Mouse (Mus musculus) kidney, postnatal 36 days (tissue): ENCODE data around the gene Extl1.

Source experiments
- DNase-seq, 2 experiments: peaks; one replicate each; pipeline ENCODE4 v3.0.0; 2021 to 2022; ENCODE audit warnings: mixed read lengths in 2 of 2

Extl1 gene

DNA sequence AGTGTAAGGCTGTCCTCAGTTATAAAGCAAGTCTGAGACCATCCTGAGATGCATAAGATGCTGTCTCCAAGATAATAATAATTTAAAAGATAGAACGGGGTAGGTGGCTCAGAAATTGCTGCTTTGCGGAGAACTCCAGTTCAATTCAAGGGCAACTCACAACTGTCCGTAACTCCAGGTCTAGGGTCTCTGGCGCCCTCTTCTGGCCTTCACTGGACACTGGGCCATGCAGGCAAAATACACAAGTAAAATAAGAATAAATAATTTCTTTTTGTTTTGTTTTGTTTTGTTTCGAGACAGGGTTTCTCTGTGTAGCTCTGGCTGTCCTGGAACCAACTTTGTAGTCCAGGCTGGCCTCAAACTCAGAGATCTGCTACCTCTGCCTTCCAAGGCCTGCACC is 4.7 kb upstream of the Extl1 start:
- peak; percentile 74 to 91 for DNase-seq

DNA sequence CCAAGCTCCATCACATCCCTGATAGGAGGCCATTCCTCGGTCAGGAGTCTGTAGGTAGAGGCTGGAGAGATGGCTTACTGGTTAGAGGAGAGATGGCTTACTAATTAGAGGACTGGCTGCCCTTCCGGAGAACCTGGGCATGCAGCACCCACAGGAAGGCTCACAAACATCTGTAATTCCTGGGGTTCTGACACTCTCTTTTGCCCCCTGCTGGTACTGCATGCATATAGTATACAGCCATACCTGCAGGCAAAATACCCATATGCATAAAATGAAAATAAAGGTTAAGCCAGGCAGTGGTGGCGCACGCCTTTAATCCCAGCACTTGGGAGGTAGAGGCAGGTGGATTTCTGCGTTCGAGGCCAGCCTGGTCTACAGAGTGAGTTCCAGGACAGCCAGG is 3.6 kb upstream of the Extl1 start:
- peak in 1 of 2 experiments; percentile 65 for DNase-seq

DNA sequence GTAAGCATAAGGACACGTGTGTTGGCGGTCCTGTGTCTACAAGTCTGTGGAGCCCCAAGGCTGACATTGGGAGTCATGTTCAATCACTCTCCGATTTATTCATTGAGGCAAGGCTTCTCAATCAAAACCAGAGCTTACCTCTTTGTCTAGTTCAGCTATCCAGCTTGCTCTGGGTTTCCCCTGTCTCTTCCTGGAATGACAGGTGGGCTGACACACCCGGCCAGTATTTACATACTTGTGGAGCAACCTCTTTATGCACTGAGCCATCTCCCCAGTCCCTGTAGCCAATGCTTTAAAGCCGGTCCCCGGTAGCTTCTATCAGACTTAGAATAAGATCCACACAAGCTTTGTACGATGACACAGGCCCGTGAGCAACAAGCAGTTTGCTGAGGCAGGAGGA is 4.1 kb downstream of the Extl1 start:
- DNase-seq, result no peak

DNA sequence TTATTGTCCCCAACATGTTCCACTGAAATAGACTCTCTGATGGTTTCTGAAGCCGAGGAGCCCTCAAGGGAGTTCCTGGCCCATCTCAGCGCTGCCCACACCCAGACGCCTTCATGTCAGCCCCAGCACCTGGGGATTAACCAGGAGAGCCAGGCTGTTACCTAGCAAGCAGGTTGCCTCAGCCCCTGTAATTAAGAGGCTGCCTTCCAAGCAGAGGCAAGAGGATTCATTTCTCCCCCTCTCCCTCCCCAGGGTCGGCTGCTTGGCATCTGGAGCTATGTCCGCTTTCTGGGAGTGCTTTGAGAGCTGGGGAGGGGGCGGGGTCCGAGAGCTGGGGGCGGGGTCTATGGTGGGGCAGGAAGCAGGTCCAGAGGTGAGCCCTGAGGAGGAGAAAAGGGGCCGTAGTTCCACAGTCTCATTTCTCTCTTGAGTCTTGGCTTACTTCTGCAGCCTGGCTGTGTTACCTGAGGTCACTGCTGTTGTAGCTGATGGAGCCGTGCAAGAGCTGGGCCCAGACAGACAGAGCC is 5.5 kb downstream of the Extl1 start:
- no peak for DNase-seq

DNA sequence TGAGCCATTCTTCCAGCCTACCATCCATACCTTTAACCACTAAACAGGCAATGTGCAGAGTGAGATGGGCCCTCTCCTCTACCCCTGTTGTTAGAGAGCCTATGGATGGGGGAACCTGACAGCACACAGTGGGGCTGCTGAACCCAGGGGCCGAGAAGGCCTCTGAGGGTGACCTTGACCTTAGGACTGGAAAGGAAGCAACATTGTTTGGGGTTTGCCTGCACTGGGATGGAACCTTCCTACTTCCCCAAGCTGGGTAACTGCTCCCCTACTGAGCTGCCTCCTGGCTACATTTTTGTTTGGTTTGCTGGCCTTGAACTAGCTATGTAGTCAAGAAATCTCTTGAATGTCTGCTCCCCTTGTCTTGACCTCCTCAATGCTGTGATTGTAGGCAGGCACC is 9.3 kb downstream of the Extl1 start:
- DNase-seq, result no peak

DNA sequence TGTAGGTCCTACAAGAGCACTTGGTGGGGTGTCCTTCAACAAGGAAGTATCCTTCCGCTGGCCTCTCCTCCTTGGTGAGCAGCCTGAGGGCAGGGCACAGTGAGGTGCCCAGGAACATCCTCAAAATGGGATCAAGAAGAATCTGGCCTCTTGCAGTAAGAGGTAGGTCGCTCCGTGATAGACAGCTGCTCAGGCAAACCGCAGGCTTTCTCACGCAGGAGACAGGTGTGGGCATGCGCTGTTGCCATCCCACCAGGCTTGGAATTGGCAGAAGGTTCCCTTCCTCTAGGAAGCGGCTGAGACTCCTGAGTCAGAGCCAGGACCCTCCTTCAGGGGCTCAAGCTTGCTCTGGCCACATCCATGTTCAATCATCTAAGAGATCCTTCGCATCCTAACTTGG is 10.4 kb downstream of the Extl1 start:
- no peak for DNase-seq

DNA sequence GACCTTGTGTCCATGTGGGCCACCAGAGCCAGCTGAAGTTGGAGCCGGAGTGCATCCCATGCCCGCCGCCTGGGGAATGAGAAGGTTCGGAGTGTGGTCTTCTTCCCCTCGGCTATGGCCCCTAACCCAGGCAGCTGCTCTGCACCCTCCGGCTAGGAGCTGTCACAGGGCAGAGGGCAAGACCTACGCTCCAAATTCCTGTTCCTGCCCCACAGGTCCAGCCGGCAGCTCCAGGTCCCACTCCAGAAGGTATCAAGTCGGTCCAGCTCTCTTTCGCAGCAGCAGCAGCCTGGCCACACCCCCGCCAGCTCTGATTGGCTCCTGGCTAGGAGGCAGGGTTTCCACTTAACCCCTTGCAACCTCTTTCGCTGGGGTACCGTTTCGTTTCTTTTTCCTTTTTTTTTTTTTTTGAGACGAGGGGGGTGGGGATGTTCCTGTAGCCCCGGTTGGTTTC is 11.3 kb downstream of the Extl1 start:
- DNase-seq, result peak; percentile 83 to 91

DNA sequence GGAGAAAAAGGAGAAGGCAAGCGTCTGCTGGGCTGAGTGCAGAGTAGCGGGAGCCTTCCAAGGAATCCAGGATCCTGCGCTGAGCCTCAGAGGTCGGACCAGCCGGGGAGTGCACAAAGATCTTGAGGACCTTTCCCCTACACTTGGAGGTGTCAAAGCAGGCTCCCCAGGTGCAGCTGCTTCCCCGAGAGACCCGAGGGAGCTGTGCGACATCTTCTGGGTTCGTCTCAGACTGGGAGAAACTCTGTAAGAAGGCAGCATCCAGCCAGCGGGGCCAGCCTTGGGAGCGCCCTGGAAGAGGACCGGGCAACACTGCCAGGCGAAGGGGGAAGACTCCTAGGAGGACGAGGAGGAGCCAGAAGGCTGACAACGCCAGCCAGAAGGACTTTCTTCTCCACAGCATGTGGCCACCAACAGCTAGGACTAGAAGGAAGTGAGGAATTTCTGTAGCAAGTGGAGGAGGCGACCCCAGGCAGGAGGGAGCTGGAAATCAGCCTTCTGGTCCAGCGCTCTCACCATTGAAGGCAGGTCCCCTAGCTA is 12.3 kb downstream of the Extl1 start:
- DNase-seq, result peak in 1 of 2 experiments; percentile 34

DNA sequence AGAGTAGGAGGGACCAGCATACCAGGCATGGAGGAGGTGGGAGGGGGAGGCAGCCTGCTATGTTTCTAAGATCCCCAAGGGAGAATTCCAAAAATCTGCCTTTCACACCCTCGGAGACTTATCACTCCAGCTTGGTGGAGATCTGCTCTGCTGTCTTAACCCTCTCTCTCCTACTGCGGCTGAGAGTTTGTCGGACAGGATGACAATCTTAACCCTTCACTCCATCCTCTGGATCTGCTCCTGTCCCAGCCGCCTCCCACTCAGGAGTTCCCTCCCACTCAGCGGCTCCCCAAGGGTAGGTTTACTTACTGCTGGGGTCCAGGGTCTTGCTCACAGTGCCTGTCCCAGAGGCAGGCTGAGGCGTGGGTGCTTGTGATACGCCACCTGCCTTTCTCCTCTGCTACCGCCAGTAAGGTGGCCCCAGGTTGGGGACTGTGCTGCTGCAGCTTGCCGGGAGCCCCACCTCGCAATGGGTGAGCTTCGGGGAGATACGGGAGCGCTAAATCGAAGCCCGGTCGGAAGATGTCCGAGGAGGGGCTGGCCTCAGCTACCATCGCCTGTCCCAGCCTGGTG is 12.9 kb downstream of the Extl1 start:
- no peak for DNase-seq

DNA sequence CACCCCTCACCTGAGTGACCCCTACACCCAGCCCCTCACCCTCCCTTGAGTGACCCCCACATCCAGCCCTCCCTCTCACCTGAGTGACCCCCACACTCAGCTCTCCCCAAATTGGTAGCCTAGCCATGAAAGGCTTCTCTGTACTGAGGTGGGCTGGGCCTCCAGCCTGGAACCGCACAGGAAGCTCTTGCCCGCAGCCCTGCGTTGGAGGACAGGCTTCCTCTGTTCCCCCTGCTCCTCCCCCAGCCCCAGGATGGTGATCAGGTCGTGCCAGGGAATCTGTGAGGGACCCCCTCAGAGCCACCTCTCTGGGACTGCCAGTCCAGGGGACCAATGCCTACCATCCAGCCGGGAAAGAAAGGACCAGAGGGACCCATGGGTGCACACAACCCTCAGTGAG is 18.4 kb downstream of the Extl1 start:
- no peak for DNase-seq

DNA sequence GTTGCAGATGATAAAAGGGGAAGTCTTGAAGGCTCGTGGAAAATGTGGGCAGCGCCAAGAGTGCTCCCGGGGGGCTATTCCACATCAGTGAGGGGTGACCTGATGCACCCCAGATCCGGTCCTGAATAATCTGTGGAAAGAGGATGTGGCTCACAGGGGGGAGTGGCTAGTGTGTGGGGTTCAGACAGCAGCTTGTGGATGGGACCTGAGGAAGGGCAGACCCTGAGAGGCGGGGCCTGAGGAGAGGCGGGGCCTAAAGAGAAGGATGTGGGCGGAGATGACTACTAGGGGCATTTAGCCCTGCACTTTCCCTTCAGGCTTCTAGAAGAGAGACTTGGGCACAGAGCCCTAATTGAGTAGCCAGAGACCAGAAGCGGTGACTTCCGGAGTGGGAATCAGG is 21.1 kb downstream of the Extl1 start:
- peak; percentile 49 to 71 for DNase-seq

DNA sequence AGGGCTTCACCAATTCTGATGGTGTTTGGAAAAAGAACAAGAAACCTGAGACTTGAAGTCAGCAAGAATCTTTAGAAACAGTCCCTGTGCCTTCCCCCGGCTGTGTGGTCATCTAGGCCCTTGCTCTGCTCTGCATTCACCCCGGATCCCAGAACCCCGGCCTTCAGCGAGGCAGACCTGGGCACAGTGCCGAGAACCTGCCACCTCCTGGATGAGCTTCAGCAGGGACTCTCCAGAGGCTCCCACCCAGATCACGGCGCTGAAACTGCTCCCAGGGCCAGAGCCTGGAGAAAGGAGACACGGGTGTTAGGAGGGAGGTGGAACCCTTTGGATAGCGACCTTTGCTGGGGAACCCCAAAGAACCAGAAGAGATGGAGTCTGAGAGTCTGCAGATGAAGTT is 21.5 kb downstream of the Extl1 start:
- DNase-seq, result peak in 1 of 2 experiments; percentile 34

DNA sequence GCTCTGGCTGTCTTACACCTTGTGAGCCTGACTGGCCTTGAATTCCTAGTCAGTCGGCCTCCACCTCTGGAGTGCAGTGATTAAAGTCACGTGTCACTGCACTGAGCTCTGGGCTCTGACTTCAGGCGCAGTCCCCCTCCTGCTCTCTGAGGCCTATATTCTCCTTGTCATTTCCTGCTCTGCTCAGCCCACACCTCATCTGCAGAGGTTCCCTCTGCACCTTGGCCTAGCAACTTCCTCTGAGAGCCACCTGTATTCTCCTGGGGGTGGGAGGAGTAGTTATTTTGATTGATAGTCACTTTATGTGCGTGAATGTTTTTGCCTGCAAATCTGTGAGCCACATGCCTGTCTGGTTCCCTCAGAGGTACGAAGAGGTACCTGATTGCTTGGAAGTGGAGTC is 22.4 kb downstream of the Extl1 start:
- DNase-seq, result no peak

DNA sequence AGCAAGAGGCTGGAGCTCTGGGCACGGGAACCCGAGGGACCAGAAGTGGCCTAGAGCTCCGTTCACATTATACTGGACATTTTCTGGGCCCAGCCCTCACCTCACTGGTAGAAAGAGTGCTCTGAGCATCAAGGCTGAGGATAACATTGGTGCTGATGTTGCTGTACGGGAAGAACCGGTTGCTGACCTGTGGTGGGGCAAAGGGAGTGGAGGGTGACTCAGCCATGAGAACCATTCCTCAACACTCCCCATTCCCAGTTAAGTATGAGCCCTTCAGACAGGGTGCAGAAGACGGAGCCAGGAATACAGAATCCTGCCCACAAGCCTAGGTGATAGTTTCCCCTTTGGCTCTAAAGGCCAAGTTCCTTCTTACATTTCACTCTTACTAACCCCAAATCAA is 24.0 kb downstream of the Extl1 start:
- no peak for DNase-seq

DNA sequence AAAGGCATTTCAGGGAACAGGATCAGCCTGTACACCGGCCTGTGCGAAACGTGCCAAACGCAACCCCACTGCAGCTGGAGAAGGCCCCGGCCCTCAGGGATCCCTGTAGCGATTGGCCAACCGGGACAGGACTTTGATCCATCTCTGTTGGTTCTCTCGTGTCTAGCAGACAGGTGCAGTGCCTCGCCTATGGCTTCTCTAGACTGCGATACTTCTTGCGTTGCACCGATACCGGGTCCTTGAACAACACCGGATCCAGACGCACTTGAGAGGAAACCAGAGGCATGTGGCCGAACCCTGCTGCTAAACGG is 26.2 kb downstream of the Extl1 start:
- peak in 1 of 2 experiments; percentile 59 for DNase-seq

DNA sequence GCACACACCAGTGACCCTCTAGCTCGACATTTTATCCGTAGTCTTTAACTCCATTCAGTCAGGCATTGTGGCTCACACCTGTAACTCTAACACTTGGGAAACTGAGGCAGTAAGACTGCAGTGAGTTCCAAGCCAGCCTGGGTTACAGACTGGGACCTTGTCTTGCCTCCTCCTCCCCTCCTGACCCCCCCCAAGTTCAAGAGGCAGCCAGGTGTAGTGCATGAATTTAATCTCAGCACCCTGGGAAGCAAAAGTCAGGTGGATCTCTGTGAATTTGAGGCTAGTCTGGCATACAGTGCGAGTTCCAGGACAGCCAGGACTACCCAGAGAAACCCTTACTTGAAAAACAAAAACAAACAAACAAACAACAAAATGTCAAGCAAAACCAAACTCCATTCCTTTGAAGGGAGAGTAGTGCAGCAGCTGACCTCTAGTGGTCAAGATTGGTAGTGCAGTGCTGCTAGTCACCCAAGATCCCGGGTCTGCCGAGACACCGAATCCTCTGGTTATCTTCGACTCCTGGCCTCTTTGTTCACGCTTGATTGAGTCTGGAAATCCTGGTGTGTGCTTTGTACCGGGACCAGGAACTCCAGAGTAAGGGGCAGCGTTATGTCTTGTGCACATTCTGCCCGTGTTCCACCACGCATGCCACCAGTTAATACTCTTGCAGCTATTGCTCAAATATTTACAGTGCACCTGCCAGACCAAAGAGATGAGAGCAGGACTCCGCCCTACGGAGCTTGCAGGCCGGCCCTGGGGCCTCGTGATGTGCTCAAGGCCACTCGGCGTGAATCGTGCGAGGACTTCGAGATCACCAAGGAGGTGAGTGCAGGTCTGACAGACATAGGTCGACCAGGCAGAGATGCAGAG is 26.8 kb downstream of the Extl1 start:
- DNase-seq, result peak; percentile 86 to 93

DNA sequence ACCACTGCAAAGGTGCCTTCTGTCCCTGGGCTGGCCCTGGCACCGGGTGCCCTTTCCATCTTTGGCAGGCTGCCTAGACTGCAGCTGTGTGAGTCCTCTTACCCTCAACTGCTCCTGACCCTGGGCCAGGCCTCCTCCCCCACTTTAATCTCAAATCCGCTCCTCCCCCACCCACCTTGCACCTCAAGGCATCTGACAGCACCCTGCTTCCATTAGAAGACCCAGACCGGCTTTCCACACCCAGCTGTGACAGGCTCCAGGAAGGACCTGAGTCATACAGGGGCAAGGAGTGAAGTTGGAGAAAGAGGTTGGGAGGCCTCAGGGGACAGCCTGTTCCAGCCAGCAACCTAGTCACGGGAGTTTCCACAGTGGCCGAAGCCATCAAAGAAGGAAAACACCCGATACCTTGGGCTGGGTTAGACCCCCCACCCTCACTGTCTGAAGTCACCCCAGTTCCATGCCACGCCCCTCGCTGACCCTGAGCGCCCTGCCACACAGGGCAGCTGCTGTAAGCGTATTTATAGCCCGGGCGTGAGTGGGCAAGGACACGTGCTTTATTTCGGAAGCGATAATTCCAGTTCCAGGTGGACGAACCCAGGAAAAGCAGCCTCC is 27.7 kb downstream of the Extl1 start:
- peak; percentile 91 to 93 for DNase-seq

DNA sequence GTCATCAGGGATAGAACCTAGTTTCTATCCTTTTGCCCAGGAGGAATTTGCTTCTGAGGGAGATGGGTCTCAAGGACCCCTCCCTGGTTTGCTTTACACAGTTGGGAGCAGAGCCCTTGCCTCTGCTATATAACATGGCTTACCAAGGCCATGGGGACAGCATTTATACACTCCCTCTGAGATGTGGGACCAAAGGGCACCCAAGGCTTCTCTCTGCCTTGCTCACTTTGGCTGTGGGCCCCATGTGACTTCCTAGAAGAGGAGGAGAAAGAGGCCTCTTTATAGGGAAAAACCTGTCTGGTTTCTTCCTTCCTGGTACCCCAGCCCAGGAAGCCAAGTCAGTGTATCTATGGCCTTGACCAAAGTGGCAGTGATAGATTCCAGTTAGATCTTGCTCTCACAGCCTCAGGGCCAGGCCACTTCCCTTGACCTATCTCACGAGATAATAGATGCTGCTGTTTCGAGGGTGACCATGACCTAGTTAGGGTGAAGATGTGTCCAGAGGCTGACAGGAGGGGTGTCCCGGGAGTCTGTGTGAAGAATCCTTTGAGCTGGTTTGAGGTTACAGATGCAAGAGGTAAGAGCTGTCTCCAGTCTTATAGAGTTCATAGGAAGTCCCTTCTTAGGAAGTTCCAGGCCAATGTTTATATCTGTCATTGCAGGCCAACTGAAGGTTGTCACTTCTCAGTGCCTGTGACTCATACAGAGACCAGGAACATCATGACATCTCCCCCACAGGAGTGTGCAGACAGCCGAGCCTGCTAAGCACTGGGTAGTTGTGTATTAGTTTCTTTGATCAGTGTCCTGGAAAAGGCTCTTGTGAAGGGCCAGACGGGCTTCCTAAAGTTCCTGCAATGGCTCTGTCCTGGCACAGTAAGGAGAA is 29.9 kb downstream of the Extl1 start:
- peak; percentile 42 to 50 for DNase-seq

DNA sequence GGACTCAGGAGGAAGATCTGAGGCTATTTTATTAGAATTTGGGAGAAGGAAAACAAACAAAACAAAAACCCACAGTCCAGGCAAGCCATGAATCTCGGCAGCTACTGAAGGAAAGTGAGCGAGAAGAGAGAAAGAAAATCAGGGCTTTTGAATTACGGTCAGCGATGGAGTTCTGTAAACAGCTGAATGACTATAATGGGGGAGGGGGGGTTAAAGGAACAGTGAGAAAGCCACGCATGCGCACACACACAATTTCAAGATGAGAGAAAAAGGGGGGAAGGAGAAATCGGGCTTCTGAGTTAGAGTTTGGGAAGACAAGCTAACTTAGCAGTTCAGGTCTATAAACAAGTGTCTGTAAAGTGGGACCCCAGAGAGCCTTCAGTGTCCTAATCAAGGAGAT is 30.7 kb downstream of the Extl1 start:
- DNase-seq, result no peak

DNA sequence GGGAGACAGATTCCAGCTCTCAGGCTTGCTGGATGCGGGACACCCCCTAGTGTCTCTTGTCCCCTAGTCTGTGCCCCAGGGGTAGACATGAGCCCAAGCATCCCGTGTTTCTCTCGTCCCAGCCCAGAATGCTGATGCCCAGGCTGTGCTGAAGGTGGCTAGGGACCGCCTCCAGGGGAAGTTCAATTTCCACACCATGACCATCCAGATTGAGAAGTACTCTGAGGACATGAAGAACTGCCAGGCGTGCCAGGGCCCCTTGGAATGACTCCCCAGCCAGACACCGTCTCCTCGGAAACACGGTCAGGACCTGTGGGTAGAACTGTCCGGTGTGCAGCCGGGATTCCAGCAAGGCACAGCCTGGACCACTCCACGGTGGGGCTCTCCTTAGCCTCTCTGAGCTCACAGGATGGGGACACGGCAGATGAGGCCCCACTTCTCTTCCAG is 31.4 kb downstream of the Extl1 start:
- DNase-seq, result no peak

DNA sequence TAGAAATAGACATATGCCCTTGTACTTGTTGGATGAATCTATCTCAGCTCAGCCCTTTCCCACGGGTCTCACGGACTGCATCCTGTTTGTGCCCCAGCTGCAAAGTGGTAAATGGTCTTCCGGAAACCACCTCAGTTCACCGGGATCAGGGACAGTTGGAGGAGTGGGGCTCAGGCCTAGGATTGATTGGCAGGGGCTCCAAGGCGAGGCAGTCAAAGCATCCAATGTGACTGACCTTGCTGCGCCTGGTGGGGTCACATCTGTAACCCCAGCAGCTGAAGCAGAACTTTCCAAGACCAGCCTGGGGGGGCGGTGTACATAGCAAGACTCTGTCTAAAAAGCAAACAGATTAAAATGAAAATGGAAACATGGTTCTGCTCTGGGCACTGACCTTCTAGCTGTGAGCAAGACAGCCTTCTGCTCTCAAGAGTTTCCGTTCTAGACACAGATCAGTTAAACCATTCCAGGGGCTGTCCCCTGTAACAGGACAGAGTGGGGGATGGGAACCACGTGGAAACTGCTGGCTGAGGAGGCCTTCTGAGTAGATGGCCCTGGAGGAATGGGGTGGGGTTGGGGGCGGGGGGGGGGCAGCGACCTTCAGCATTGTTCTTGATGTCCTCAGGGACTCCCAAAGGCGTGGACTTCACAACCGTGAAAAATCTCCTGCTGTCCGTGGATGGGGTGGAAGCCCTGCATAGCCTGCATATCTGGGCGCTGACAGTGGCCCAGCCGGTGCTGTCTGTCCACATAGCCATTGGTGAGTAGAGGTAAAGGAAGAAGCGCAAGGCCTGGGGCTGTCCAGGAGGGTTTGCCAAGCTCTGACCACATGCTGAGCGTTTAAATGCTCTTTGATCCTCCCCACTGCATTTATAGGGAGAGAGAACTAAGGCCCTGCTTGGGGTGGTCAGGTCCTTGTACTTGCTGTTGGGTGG is 32.1 kb downstream of the Extl1 start:
- peak in 1 of 2 experiments; percentile 57 for DNase-seq
